Mouse (Mus musculus) layer of hippocampus, adult 9-10 months (tissue): Measurements from ENCODE around the gene Atp5e.

Source experiments
- DNase-seq: peaks from one replicate; pipeline ENCODE4 v3.0.0; 2022; ENCODE audit warnings: low spot score

The Atp5e gene

GRCm38 (mm10) chr2:174463789-174464523 lies at the start of gene Atp5e:
Atp5e (minus strand) TSS chr2:174464105.
- peak; percentile 89 for DNase-seq

- DNase-seq: no peak
Observed at GRCm38 (mm10) chr2:174509825-174510224, 45.9 kb upstream of the Atp5e start.

- no peak for DNase-seq
Observed at GRCm38 (mm10) chr2:174507998-174508397, 44.1 kb upstream of the Atp5e start.

- no peak for DNase-seq
Observed at GRCm38 (mm10) chr2:174502831-174503460, 39.0 kb upstream of the Atp5e start.

- no peak for DNase-seq
Observed at GRCm38 (mm10) chr2:174502321-174502720, 38.4 kb upstream of the Atp5e start.

- DNase-seq: no peak
Observed at GRCm38 (mm10) chr2:174501517-174501916, 37.6 kb upstream of the Atp5e start.

- DNase-seq: no peak
Observed at GRCm38 (mm10) chr2:174500814-174501503, 37.1 kb upstream of the Atp5e start.

- DNase-seq: peak; percentile 39
Observed at GRCm38 (mm10) chr2:174492858-174493257, 29.0 kb upstream of the Atp5e start.

- no peak for DNase-seq
Observed at GRCm38 (mm10) chr2:174487005-174487404, 23.1 kb upstream of the Atp5e start.

- DNase-seq: no peak
Observed at GRCm38 (mm10) chr2:174478746-174479145, 14.8 kb upstream of the Atp5e start.

GRCm38 (mm10) chr2:174477543-174478319 lies 13.8 kb upstream of the Atp5e start:
- no peak for DNase-seq

GRCm38 (mm10) chr2:174473550-174473927 lies 9.6 kb upstream of the Atp5e start:
- DNase-seq: no peak

GRCm38 (mm10) chr2:174472818-174473549 lies 9.1 kb upstream of the Atp5e start, which contains the start of gene Prelid3b:
Prelid3b (minus strand) TSS chr2:174473081.
- DNase-seq: peak; percentile 96

- no peak for DNase-seq
Observed at GRCm38 (mm10) chr2:174472407-174472806, 8.5 kb upstream of the Atp5e start.

GRCm38 (mm10) chr2:174470786-174471405 lies 7.0 kb upstream of the Atp5e start:
- no peak for DNase-seq

GRCm38 (mm10) chr2:174470333-174470732 lies 6.4 kb upstream of the Atp5e start:
- DNase-seq: no peak

GRCm38 (mm10) chr2:174463370-174463769 lies 535 bp downstream of the Atp5e start:
- no peak for DNase-seq

- DNase-seq: no peak
Observed at GRCm38 (mm10) chr2:174459365-174459764, 4.5 kb downstream of the Atp5e start.

GRCm38 (mm10) chr2:174453681-174454080 lies 10.2 kb downstream of the Atp5e start:
- DNase-seq: no peak

GRCm38 (mm10) chr2:174450353-174450752 lies 13.6 kb downstream of the Atp5e start, which contains the start of gene Tubb1:
Tubb1 (plus strand) TSS chr2:174450695.
- no peak for DNase-seq

- no peak for DNase-seq
Observed at GRCm38 (mm10) chr2:174448405-174448804, 15.5 kb downstream of the Atp5e start.
